Mouse (Mus musculus): ENCODE measurements at regions not wholly inside any gene's neighbourhood (a gene's known extent, or its start where the extent isn't known, plus 50 kb on each side); places are given as distances from the start of the nearest gene placed in this dataset.

DNA sequence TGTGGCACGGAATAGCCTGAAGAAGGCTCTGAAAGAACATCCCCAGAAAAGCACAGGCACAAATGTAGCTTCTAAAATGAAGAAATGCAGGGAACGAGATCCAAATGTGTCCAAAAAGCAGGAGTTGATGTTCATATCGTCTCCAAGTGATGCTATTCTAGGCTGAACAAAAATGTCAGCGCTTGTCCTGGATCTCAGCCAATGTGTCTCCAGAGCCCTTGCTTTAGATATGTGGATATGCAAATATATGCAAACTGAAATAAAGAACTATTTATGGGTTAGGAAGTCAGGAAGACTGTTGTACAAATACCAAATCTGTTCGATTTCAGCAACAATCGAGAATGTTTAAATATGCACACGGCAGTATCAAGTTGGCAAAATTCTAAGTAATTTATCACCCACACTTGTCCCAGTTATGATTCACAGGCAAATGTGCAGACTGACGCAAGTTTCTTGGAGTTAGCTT lies 320.4 kb downstream of the Synb start:
- DNase-seq (ENCODE audit: low read depth, low spot score), result no peak

DNA sequence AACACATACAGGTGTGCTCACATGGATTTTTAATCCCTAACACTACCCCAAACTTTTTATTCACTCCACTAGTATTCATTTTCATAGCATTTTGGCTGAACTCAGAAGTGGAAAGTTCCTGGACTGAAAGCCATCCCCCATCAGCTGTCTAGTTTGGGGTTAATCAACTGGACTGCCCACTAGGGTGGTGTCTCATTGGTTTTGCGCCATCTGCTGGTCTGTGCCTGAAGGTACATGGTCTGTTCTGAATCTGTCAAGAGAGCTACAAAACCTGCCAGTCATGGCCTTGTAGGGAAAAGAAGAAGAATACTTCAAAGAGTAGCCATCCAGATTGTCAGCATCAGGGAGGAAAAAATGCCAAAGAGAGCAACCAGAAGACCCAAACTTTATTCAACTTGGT lies 327.3 kb downstream of the Synb start:
- DNase-seq (ENCODE audit: low read depth, low spot score), result peak; percentile 18

DNA sequence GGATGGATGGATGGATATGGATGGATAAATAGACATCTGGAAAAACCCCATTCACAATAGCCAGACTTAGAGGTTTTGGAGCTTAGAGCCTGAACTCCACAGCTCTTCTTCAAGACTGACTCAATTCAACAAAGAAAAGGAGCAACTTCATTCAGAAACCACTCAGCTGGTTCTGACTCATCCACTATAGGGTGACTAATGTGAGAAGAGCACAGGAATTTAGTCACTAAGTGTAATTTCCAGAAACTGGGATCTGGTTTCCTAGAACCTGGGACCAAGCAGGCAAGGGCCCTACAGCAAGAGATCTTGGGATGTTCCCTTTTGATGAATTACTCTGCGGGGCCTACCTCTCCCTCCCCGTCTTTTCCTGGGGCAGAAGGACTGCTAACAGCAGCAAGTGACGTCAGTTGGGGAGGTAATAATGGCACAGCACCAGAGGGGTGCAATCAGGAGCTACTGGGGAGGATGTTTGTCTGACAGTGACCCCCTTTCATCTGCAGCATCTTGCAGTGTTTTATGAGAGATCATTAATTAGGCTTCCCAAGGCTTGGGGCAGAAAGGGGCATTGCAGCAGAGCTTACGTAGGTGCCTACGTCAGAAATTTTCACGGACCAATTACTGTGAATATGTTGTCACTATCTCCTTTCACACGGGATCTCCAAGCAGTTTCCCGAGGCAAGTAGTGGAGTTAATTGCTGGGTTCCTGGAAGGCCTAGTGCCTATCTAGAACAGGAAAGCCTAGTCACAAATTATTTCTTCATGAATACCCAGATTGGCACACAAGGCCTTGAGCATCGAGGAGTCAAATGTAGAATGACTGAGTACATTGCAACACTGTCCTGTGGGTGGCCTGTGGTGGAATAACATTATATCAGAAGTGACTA lies 339.3 kb downstream of the Synb start:
- DNase-seq (ENCODE audit: low read depth, low spot score), result no peak

DNA sequence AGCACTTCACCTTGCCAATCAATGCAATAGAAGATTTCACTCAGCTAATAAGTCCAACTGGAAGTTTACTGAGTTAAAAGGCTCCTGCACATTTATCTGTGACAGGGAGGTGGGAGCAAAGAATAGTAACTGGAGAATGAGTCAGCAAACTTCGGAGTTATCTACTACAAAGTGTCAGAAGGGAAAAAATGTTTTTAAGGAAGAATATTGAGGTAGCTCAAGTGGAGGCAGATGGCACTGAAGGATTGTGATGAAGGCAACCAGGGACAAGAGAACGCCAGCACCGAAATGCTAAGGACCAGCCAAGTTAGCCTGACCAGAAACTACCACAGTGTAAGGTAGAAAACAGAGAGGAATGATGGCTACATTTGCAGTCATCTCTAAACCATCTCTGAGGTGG lies 348.2 kb downstream of the Synb start:
- DNase-seq (ENCODE audit: low read depth, low spot score), result no peak

DNA sequence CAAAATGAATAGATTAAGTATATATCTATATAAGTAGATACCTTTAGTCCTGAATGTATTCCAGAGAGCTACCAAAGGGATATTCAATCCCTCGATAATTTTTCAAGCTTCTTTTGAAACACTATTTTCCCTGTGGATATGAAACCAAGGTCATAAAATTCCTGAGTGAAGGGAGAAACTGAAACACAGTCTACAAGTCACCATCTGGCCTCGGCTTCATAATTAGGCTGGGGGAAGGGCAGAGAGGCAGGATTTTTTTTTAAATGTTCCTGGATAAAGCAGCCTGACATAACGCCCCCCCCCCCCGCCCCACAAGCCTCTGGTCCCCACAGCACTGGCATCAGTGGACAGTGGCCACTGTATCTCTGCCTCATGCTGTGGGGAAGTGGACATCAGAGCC lies 348.7 kb downstream of the Synb start:
- no peak for DNase-seq (ENCODE audit: low read depth, low spot score)

DNA sequence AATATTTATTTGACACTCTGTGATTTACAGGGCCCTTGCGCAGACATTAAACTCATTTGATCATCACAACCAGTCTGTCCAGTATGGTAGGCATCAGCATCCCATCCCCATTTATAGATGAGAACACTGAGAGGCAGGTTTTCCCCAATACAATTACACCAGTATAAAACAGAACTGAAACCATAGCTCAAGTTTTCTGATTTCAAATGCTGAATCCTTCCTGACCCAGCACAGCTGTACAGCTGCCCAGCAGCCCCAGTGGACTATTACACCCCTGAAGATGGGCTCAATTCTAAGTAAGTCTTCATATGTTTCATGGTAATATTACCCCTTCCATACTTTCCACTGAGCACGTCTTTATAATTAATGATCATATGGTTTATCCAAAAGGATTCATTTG lies 352.3 kb downstream of the Synb start:
- no peak for DNase-seq (ENCODE audit: low read depth, low spot score)

DNA sequence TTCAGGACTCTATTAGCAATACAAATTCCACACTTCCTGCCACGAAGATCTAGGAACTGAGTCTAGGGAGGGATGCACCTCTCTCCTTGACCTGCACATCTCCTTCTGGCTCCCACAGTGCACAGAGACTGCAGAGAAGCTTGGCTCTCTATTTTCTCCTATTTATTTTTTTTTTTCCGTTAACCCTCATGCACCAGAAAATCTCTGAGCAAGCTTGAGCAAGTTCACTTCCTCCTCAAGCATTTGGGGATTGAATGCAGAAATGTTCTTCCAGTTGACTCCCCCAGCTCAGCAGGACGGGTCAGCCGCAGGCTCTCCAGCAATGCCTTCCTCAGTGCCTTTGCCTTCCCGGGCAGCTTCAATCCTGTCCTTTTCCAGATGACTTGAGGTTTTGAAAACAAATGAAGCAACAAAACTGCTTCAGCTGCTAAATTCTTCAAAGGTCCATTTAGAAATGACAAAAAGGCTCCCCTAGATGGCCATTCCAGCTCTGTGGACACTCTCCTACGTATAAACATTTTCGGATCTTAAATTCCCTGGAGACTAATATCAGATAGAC lies 352.9 kb downstream of the Synb start:
- no peak for DNase-seq (ENCODE audit: low read depth, low spot score)

DNA sequence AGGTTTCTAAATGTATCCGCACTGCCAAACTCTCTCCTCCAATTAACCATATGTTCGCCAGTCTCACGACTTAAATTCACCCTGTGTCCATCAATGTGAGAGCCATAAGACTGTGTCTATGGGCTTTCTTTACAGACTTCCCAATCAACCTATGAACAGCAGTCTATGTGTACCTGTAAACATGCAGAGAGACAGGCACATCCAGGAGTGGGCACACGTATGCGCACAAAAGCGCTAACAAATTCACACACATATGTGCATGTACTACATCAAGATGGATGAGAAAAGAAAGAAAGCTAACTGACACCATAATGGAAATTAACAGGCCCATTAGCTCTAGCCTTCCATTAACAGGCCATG lies 358.8 kb downstream of the Synb start:
- DNase-seq (ENCODE audit: low read depth, low spot score), result no peak

DNA sequence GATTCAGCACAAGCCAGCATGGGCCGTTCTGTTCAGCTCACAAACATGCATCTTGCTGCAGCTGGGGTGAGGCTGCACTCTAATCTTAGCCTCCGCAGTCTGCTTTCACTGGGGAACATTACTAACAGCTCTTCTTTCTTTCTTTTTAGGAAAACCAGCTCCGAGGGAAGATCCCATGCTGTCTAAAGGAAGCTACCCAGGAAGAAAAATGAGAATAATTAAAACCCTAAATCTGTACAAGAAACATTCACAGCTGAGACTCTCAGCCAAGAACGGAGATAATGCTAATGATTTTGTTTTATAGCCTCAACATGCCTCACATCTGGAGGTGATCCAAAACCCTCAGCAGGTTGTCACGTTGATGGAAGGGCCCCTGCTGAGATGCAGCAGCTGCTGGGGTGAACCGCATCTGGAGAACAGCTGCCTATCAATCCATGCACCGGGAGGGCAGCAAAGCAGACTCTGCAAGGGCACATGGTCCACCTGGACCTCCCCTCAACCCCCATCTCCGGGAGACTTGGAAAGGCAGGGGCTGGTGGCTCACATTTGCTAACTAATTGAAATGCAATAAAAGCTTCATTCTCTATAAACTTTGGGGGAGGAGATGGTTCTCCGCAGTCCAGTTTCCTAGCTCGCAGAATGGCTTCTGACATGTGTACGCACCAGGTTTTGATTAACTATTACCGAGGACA lies 359.3 kb downstream of the Synb start:
- no peak for DNase-seq (ENCODE audit: low read depth, low spot score)

DNA sequence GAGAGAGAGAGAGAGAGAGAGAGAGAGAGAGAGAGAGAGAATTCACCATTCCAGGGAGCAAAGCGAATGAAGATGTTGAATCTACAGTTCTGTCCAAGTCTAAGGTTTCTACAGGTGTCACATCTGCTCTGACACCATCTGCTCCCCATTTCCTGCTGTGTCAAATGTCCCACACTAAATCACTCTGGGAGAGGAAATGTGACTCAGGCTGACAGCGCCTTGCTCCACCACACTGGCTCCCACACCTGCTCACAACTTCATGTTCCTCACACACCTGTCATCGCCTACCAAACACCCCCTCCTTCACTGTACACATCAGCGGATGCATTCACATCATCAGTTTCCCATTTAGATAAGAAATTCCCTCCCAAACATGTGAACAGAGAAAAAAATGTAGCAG lies 366.3 kb downstream of the Synb start:
- DNase-seq (ENCODE audit: low read depth, low spot score), result no peak

DNA sequence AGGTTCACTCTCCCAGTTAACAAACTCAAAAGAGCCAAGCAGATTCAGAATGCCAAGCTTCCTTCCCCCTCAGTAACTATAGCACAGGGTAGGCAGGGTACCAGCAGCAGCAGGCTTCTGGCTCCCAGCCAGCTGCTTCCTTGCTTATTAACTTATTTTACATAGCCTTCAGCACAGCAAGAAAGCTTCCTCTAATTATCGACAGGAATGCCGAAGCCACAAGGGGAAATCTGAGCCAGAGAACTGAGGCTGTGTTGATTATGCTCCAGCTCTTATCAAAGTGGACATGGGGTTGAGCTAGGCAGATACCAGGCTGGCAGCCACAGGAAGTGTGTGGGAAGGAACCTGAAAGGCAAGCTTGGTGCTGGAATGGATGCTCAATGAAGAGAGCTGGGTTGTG lies 371.0 kb downstream of the Synb start:
- DNase-seq (ENCODE audit: low read depth, low spot score), result no peak

DNA sequence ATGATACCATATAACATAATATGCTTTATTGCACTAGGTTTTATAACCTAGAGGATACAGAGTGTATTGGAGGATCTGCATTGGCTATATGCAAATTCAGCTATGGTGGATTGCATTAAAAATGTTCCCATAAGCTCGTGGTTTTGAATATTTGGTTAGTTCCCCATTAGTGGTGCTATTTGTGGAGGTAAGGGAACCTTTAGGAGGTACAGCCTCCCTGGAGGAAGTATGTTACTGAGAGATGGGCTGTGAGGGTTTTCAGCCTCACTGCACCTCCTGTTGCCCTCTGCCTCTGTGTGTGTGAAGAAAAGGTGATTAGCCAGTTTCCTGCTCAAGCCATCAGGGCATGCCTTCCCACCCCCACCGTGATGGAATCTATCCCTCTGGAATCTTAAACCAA lies 372.1 kb downstream of the Synb start:
- no peak for DNase-seq (ENCODE audit: low read depth, low spot score)

DNA sequence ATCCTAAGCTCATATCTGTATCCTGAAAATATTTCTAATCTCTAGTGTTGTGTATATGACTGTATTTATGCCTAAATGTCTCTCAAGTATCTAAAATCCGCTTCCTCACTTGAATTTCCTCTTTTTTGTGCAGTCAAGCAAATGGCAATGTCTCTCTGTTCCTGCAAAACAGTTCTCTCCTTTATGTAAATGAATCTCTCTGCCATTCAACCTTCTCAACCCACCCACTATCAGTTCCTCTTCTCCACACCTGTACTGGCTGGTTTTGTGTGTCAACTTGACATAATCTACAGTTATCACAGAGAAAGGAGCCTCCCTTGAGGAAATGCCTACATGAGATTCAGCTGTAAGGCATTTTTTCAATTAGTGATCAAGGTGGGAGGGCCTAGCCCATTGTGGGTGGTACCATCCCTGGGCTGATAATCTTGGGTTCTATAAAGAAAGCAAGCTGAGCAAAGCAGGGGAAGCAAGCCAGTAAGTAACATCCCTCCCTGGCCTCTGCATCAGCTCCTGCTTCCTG lies 375.5 kb downstream of the Synb start:
- no peak for DNase-seq (ENCODE audit: low read depth, low spot score)

DNA sequence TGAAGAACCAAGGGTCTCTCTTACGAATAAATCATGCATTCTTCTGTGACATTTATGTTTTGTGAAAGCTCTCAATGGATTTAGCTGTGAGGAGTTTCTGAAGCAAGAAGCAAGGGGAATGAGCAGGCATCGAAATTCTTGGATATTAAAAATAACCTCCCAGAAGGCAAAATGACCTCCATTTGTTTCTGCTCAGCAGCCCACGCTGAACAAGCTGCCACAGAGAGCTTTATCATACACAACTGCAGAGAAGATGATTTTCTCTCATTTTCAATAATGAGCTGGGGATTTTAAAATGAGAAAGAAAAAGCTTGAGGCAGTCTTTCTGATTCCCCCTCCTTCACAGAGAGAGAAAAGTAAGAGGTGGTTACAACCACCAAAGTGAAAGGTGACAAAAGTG lies 394.2 kb downstream of the Synb start:
- no peak for DNase-seq (ENCODE audit: low read depth, low spot score)

DNA sequence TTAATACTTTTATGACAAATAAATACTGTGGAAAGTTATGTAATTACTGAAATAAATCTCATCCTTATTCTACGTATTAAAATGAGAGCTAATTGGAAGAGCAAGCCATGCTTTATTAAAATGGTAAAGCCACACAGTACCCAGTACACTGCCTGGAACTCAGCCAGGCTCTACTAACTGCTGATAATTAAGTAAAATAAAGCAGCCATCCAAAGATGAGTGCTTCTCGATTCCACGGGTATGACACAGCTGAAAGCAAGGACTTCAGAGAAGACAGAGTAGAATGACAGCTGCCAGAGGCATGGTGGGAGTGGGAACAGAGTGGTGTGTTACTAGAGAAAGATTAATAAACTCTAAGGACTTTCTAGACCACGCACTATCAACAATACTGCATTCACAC lies 416.9 kb downstream of the Synb start:
- no peak for DNase-seq (ENCODE audit: low read depth, low spot score)

DNA sequence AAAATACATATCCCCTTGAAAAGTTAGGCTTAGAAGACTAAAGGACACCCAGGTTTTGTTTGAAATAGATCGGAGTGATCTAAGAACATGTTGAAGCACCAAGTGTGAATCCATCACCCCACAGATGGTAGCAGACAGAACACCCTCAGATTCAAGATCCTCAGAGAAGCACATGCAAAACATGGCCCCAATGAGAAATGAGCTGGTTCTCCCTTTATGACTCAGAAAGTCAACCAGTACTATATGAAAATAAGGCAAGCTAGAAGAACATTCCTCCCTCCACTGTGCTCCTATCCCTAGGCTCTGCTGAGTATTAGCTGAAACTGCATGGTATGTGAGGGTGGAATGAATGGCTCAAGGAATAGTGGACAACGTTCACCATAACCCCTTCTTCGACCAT lies 433.0 kb downstream of the Synb start:
- no peak for DNase-seq (ENCODE audit: low read depth, low spot score)

DNA sequence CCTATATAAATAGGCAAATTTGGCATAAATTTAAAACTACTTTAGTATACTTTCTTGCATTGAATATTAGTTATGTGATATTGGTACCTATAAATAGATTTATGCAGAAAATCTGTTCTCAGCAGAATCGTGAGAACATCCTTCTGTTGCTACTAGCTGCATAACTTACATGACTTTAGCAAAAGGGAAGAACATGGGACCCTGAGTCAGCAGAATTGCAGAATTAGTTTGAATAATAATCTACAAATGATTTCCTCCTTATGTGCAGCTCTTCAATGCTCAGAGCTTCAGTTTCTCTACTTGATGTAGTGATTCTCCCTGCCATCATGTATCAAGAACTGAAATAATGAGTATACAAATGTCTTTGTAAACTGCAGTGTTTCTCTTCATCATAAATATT lies 436.2 kb downstream of the Synb start:
- DNase-seq (ENCODE audit: low read depth, low spot score), result no peak

DNA sequence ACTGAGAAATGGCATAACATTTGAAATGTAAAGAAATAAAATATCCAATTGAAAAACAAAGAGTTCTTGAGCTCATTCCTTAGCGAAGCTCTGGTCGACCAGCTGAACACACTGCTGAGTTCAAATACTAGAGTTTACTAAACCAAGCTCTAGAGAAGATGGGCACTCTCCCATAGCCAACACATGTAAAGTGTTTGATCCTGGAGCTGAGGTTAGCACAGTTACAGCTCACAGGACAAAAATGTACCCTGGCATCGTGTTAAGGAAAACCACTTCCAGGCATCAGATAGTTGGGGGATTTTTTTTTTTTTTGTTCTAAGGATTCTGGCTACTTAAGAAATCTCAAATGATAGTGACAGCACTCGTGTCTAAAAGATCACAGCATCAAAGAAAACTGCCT lies 445.6 kb downstream of the Synb start:
- DNase-seq (ENCODE audit: low read depth, low spot score), result no peak

DNA sequence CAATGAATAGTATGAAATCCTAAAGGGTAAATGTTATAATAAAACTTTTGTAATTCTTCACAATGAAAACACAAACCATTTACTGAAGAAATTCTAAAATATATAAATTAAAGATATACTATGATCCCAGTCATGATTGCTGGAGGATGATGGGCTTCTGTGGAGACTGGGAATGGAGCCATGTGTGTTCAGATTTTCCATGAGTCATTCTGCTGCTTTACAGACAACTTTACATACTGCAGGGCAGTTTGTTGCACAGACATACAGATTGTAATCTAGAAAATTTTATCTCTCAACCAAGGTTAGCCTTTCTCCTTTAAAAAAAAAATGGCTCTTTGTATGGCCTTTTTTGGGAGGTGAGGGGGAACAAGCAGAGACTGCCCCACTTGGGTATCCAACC lies 446.5 kb downstream of the Synb start:
- no peak for DNase-seq (ENCODE audit: low read depth, low spot score)

DNA sequence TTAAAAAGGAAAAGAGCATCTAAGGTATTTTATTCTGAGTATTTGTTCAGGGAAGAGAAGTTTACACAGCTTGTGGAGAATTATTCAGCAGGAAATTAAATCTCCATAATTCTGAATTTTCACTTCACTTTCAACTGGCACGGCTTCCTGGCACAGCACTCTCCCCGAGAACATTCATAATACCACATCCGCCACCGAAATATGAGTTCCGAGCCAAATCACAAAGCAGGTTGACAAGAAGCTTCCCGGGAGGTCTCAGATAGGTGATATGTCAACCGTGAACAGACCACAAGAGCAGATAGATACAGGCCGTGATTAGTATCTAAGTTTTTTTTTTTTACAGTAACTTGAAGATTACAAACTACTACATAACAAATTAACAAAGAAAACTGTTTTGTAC lies 473.9 kb downstream of the Synb start:
- no peak for DNase-seq (ENCODE audit: low read depth, low spot score)

DNA sequence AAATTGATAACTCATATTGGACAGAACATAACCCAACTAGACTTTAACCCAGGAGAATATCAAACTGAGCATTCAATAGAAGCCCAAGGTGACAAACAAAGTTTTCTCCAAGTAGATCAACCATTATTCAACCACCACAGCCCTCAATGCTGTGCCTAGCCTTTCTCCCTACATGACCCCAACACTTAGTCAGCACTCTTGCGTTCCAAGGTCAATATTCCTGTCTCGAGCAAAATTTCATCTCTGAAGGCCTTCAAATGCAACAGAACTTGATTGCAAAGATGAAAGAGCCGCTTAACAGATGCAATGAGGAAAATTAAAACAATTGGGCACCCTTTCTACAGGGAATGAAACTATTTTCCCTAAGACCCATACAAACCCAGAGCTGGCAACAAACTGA lies 485.1 kb downstream of the Synb start:
- DNase-seq (ENCODE audit: low read depth, low spot score), result no peak

DNA sequence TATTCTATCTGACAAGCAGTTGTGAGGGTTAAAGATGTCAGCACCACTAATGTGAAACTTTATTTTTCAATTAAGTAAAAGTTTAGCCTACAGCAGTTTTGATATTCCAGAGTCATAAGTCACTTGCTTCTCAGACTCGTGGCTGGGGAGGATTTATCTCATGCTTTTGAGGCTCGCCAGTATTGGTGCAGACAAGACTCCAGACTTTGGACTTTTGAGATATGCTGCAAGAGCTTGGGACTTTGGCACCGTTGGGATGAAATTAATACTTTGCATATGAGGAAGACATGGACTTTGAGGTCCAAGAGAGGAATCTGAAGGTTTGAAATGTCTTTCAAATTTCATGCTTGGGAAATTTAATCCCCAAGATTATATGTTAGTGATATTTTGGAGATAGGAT lies 486.2 kb downstream of the Synb start:
- DNase-seq (ENCODE audit: low read depth, low spot score), result no peak

DNA sequence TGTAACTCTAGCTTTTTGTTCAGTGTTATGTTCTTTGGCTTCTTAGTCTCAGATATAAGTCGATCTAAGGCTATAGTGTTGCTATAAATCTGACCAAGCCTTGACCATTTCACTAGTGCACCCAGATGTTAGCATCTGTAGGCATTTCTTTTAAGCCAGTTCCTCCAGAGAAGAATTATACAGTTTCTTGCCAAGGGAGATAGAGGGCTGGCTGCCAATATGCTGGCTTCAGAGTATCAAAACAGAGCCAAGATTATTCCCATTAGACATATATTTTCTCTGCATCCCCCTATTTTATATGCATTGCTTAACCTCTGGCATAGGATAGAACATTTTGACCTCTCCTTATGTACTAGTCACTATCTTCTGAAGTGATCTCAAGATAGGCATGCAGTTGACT lies 487.5 kb downstream of the Synb start:
- no peak for DNase-seq (ENCODE audit: low read depth, low spot score)
